Mouse (Mus musculus): Measurements from ENCODE around the gene Elk4.

GRCm38 (mm10) chr1:132006046-132006445 lies 1.4 kb upstream of the Elk4 start:
- TF ChIP-seq CTCF (IDR thresholded peaks at IDR 0.05; ENCODE audit: insufficient read depth, low read length) (no peak), POLR2A (IDR thresholded peaks at IDR 0.05; ENCODE audit: borderline replicate concordance, extremely low read depth, low read depth, low read length) (no peak)

All from lung, adult 2 months (tissue).